Mouse (Mus musculus) neural tube, embryonic 12.5 days (tissue): ENCODE data around the gene Mospd1. TPM values are rescaled to one million over a fixed set of nuclear protein-coding genes. Genes with fewer than 3 reads are reported as not detected.

Source experiments
- ATAC-seq: fragments of 200-750 bp; cut with Nextera tagmentation; 2 replicates; pipeline ENCODE4 v1.8.0; 2017; ENCODE audit warnings: low read depth, mild to moderate bottlenecking, moderate TSS enrichment, moderate library complexity; ENCODE audit not compliant: low FRiP score
- H3K27ac ChIP-seq: fragments of 300-500 bp; sonication (generic); 2 replicates; pipeline ENCODE4 v1.5.1; 2016
- H3K27me3 ChIP-seq: fragments of 300-500 bp; sonication (generic); replicated peaks from 2 replicates; pipeline ENCODE4 v1.6.1; 2016; ENCODE audit warnings: mild to moderate bottlenecking
- H3K36me3 ChIP-seq: fragments of 300-500 bp; sonication (generic); 2 replicates; pipeline ENCODE4 v1.6.1; 2016; ENCODE audit warnings: mild to moderate bottlenecking
- H3K4me1 ChIP-seq: fragments of 300-500 bp; sonication (generic); 2 replicates; pipeline ENCODE4 v1.6.1; 2016
- H3K4me2 ChIP-seq: fragments of 300-500 bp; sonication (generic); replicated peaks from 2 replicates; pipeline ENCODE4 v1.6.1; 2016; ENCODE audit warnings: mild to moderate bottlenecking
- H3K4me3 ChIP-seq: fragments of 300-500 bp; sonication (generic); 2 replicates; pipeline ENCODE4 v1.5.1; 2016
- H3K9ac ChIP-seq: fragments of 300-500 bp; sonication (generic); 2 replicates; pipeline ENCODE4 v1.6.1; 2016; ENCODE audit warnings: mild to moderate bottlenecking
- H3K9me3 ChIP-seq: fragments of 300-500 bp; sonication (generic); 2 replicates; pipeline ENCODE4 v1.6.1; 2016; ENCODE audit warnings: mild to moderate bottlenecking
- WGBS: fragments of 180-500 bp; shearing (Covaris S2); methylation state at CpG from one replicate; pipeline ENCODE4 v1.1.7; 2016; 5-methylcytosine and 5-hydroxymethylcytosine counted together
- polyA plus RNA-seq: library from polyadenylated mRNA; unstranded; fragments of >200 nt; fragmentation: Nextera tagmentation; extraction: Ambion mirVana; gene quantifications from 2 replicates; pipeline ENCODE4 v1.2.1, GENCODE M21; 2016

Mospd1 gene
- polyA plus RNA-seq, result 70.9 and 80.5 TPM in 2 replicates

- WGBS, result 18% methylated on average over 15 of the region's 15 CpGs
- H3K4me1 ChIP-seq, result no peaks in the 10 kb centered on the region
- peak; percentile 97 for ATAC-seq
- peak within 1 kb of the TSS; percentile 20; the same call in 1 of the 2 replicates for H3K27ac ChIP-seq
- H3K4me3 ChIP-seq, result peak within 1 kb of the TSS; percentile 54
- no peaks in the 10 kb centered on the region for H3K27me3 ChIP-seq
- peak within 1 kb of the TSS; percentile 69 for H3K9ac ChIP-seq
- H3K36me3 ChIP-seq, result no peaks in the 10 kb centered on the region
- no peaks in the 10 kb centered on the region for H3K9me3 ChIP-seq
- H3K4me2 ChIP-seq, result peak within 1 kb of the TSS; percentile 61
These were observed at the start of gene Mospd1 for GRCm38 (mm10) chrX:53370366-53370740. Gene Mospd1, minus strand, starts transcription at chrX:53370502.

- H3K4me3 ChIP-seq, result no peak overlapping the region
- no peaks in the 10 kb centered on the region for H3K36me3 ChIP-seq
- H3K9ac ChIP-seq, result no peak overlapping the region
- 81% methylated on average over 3 of the region's 3 CpGs for WGBS
- H3K27ac ChIP-seq, result no peak overlapping the region
- no peaks in the 10 kb centered on the region for H3K9me3 ChIP-seq
- ATAC-seq, result no peak
- no peak overlapping the region for H3K4me2 ChIP-seq
- no peaks in the 10 kb centered on the region for H3K27me3 ChIP-seq
- H3K4me1 ChIP-seq, result no peaks in the 10 kb centered on the region
These were observed 16.1 kb upstream of the Mospd1 start for GRCm38 (mm10) chrX:53386362-53386761.

- no peak for ATAC-seq
- Histone ChIP-seq H3K27me3 (no peaks in the 10 kb centered on the region), H3K9me3 (no peaks in the 10 kb centered on the region), H3K4me2 (no peak overlapping the region), H3K4me1 (no peaks in the 10 kb centered on the region), H3K36me3 (no peaks in the 10 kb centered on the region), H3K27ac (no peak overlapping the region), H3K9ac (no peak overlapping the region), H3K4me3 (no peak overlapping the region)
- 47% methylated on average over 3 of the region's 3 CpGs for WGBS
These were observed 12.8 kb upstream of the Mospd1 start for GRCm38 (mm10) chrX:53383122-53383521.

- H3K9me3 ChIP-seq, result no peaks in the 10 kb centered on the region
- H3K27me3 ChIP-seq, result no peaks in the 10 kb centered on the region
- H3K36me3 ChIP-seq, result no peaks in the 10 kb centered on the region
- WGBS, result 24% methylated on average over 25 of the region's 25 CpGs
- peak overlapping the region; percentile 20; the same call in 1 of the 2 replicates for H3K27ac ChIP-seq
- H3K4me1 ChIP-seq, result no peaks in the 10 kb centered on the region
- peak overlapping the region; percentile 61 for H3K4me2 ChIP-seq
- peak overlapping the region; percentile 54 for H3K4me3 ChIP-seq
- ATAC-seq, result peak; percentile 88
- H3K9ac ChIP-seq, result peak overlapping the region; percentile 69
These were observed 552 bp downstream of the Mospd1 start for GRCm38 (mm10) chrX:53369534-53370365.

GRCm38 (mm10) chrX:53364668-53365383 lies 5.5 kb downstream of the Mospd1 start:
- Histone ChIP-seq H3K4me1 (no peaks in the 10 kb centered on the region), H3K27me3 (no peaks in the 10 kb centered on the region), H3K27ac (no peak overlapping the region), H3K4me3 (no peak overlapping the region), H3K9me3 (no peaks in the 10 kb centered on the region), H3K9ac (no peak overlapping the region), H3K36me3 (no peaks in the 10 kb centered on the region), H3K4me2 (no peak overlapping the region)
- 54% methylated on average over 7 of the region's 7 CpGs for WGBS
- no peak for ATAC-seq

GRCm38 (mm10) chrX:53348374-53348773 lies 21.9 kb downstream of the Mospd1 start:
- WGBS, result 90% methylated on average over 4 of the region's 4 CpGs
- Histone ChIP-seq H3K27me3 (no peaks in the 10 kb centered on the region), H3K4me3 (no peak overlapping the region), H3K9ac (no peak overlapping the region), H3K4me2 (no peak overlapping the region), H3K36me3 (0 out of 2 replicates have a peak, but pooled peaks cover 9% of the 10 kb centered on the region), H3K27ac (no peak overlapping the region), H3K9me3 (no peaks in the 10 kb centered on the region), H3K4me1 (no peaks in the 10 kb centered on the region)
- ATAC-seq, result no peak

- Histone ChIP-seq H3K4me3 (no peak overlapping the region), H3K9ac (no peak overlapping the region), H3K27ac (no peak overlapping the region), H3K9me3 (no peaks in the 10 kb centered on the region), H3K27me3 (no peaks in the 10 kb centered on the region), H3K4me1 (no peaks in the 10 kb centered on the region), H3K36me3 (no peaks in the 10 kb centered on the region), H3K4me2 (no peak overlapping the region)
- no peak for ATAC-seq
- WGBS, result 72% methylated on average over 2 of the region's 2 CpGs
These were observed 28.8 kb downstream of the Mospd1 start for GRCm38 (mm10) chrX:53341531-53341930.

- no peak for ATAC-seq
- Histone ChIP-seq H3K27me3 (no peaks in the 10 kb centered on the region), H3K4me3 (no peak overlapping the region)
These were observed 32.9 kb downstream of the Mospd1 start for GRCm38 (mm10) chrX:53337355-53337754.

GRCm38 (mm10) chrX:53330396-53330795 lies 39.9 kb downstream of the Mospd1 start:
- H3K9ac ChIP-seq, result no peak overlapping the region
- H3K27me3 ChIP-seq, result no peaks in the 10 kb centered on the region
- 92% methylated on average over 4 of the region's 4 CpGs for WGBS
- H3K36me3 ChIP-seq, result no peaks in the 10 kb centered on the region
- H3K27ac ChIP-seq, result no peak overlapping the region
- ATAC-seq, result no peak
- no peaks in the 10 kb centered on the region for H3K9me3 ChIP-seq
- no peaks in the 10 kb centered on the region for H3K4me1 ChIP-seq
- no peak overlapping the region for H3K4me3 ChIP-seq
- H3K4me2 ChIP-seq, result no peak overlapping the region

More at GRCm38 (mm10) chrX:53337355-53337754, 32.9 kb downstream of the Mospd1 start:
- Histone ChIP-seq H3K9me3 (no peaks in the 10 kb centered on the region), H3K4me2 (no peak overlapping the region), H3K9ac (no peak overlapping the region), H3K36me3 (no peaks in the 10 kb centered on the region), H3K4me1 (no peaks in the 10 kb centered on the region), H3K27ac (no peak overlapping the region)

- ATAC-seq, result no peak
- WGBS, result 80% methylated on average over 4 of the region's 4 CpGs
These were observed 49.2 kb downstream of the Mospd1 start for GRCm38 (mm10) chrX:53321111-53321510.

GRCm38 (mm10) chrX:53320564-53320963 lies 49.7 kb downstream of the Mospd1 start:
- Histone ChIP-seq H3K4me1 (no peaks in the 10 kb centered on the region), H3K27me3 (no peaks in the 10 kb centered on the region), H3K27ac (no peak overlapping the region), H3K9ac (no peak overlapping the region), H3K4me3 (no peak overlapping the region), H3K36me3 (no peaks in the 10 kb centered on the region), H3K4me2 (no peak overlapping the region), H3K9me3 (no peaks in the 10 kb centered on the region)
- WGBS, result 78% methylated on average over 2 of the region's 2 CpGs
- no peak for ATAC-seq

More at GRCm38 (mm10) chrX:53321111-53321510, 49.2 kb downstream of the Mospd1 start:
- Histone ChIP-seq H3K4me3 (no peak overlapping the region), H3K9ac (no peak overlapping the region), H3K9me3 (no peaks in the 10 kb centered on the region), H3K4me2 (no peak overlapping the region), H3K27ac (no peak overlapping the region), H3K27me3 (no peaks in the 10 kb centered on the region), H3K36me3 (no peaks in the 10 kb centered on the region), H3K4me1 (no peaks in the 10 kb centered on the region)
